Mouse (Mus musculus): ENCODE results near the gene Trmt10c. TPM values are rescaled to one million over a fixed set of nuclear protein-coding genes. Genes with fewer than 3 reads are reported as not detected.
A peak's percentile ranks its signal among the peaks of the same experiment; 100 is the strongest.
"Not testable (repeated sequence)": the region's sequence is repeated elsewhere in the genome, so short reads cannot be mapped to it uniquely, and the experiment has no call there.

Trmt10c gene
- polyA plus RNA-seq (2012; rRNA removed), result 2.1 TPM in 2 replicates

GRCm38 (mm10) chr16:56037138-56038010, at the start of gene Trmt10c:
TSS of gene Trmt10c (minus strand) at chr16:56037819.
- H3K4me3 ChIP-seq (replicated peaks; ENCODE audit: extremely low read depth, low read depth, low read length), result peak within 1 kb of the TSS; percentile 72
- WGBS, result under 1% methylated on average over 63 of the region's 63 CpGs
- peak; percentile 93 for DNase-seq
- peaks cover 4% of the 10 kb centered on the region for H3K4me1 ChIP-seq (ENCODE audit: control insufficient read depth, insufficient read depth, low read length)
- TF ChIP-seq CTCF (IDR thresholded peaks at IDR 0.05; ENCODE audit: insufficient read depth, low read length), result no peak
- peak; percentile 64 for TF ChIP-seq POLR2A (IDR thresholded peaks at IDR 0.05; ENCODE audit: borderline replicate concordance, extremely low read depth, low read depth, low read length)

- DNase-seq, result no peak
- Histone ChIP-seq H3K4me3 (replicated peaks; ENCODE audit: extremely low read depth, low read depth, low read length) (no peak overlapping the region), H3K4me1 (ENCODE audit: control insufficient read depth, insufficient read depth, low read length) (no peaks in the 10 kb centered on the region; the same call in 1 of the 2 replicates)
- 90% methylated on average over 2 of the region's 2 CpGs for WGBS
- TF ChIP-seq CTCF (IDR thresholded peaks at IDR 0.05; ENCODE audit: insufficient read depth, low read length) (no peak), POLR2A (IDR thresholded peaks at IDR 0.05; ENCODE audit: borderline replicate concordance, extremely low read depth, low read depth, low read length) (no peak)
Measured at GRCm38 (mm10) chr16:56086336-56086735, 48.7 kb upstream of the Trmt10c start.

- WGBS, result 70% methylated on average over 4 of the region's 4 CpGs
- H3K4me3 ChIP-seq (replicated peaks; ENCODE audit: extremely low read depth, low read depth, low read length), result no peak overlapping the region
- TF ChIP-seq POLR2A (IDR thresholded peaks at IDR 0.05; ENCODE audit: borderline replicate concordance, extremely low read depth, low read depth, low read length), result no peak
- DNase-seq, result no peak
- H3K4me1 ChIP-seq (ENCODE audit: control insufficient read depth, insufficient read depth, low read length), result no peaks in the 10 kb centered on the region; the same call in 1 of the 2 replicates
Measured at GRCm38 (mm10) chr16:56081691-56082090, 44.1 kb upstream of the Trmt10c start.

GRCm38 (mm10) chr16:56079419-56079818, 41.8 kb upstream of the Trmt10c start:
- TF ChIP-seq POLR2A (IDR thresholded peaks at IDR 0.05; ENCODE audit: borderline replicate concordance, extremely low read depth, low read depth, low read length), result no peak
- no peak for TF ChIP-seq CTCF (IDR thresholded peaks at IDR 0.05; ENCODE audit: insufficient read depth, low read length)
- 95% methylated on average over 1 of the region's 1 CpGs for WGBS

GRCm38 (mm10) chr16:56076121-56076869, 38.7 kb upstream of the Trmt10c start:
- TF ChIP-seq POLR2A (IDR thresholded peaks at IDR 0.05; ENCODE audit: borderline replicate concordance, extremely low read depth, low read depth, low read length) (no peak), CTCF (IDR thresholded peaks at IDR 0.05; ENCODE audit: insufficient read depth, low read length) (no peak)
- 7% methylated on average over 11 of the region's 11 CpGs for WGBS
- Histone ChIP-seq H3K4me1 (ENCODE audit: control insufficient read depth, insufficient read depth, low read length) (peaks cover 3% of the 10 kb centered on the region), H3K4me3 (replicated peaks; ENCODE audit: extremely low read depth, low read depth, low read length) (peak overlapping the region; percentile 83)
- no peak for DNase-seq

More at GRCm38 (mm10) chr16:56079419-56079818, 41.8 kb upstream of the Trmt10c start:
- DNase-seq, result no peak
- peaks cover 3% of the 10 kb centered on the region for H3K4me1 ChIP-seq (ENCODE audit: control insufficient read depth, insufficient read depth, low read length)
- no peak overlapping the region for H3K4me3 ChIP-seq (replicated peaks; ENCODE audit: extremely low read depth, low read depth, low read length)

- no peak for TF ChIP-seq CTCF (IDR thresholded peaks at IDR 0.05; ENCODE audit: insufficient read depth, low read length)
- peak; percentile 64; the same call in 1 of the 2 replicates for TF ChIP-seq POLR2A (IDR thresholded peaks at IDR 0.05; ENCODE audit: borderline replicate concordance, extremely low read depth, low read depth, low read length)
- peak; percentile 82 for DNase-seq
- Histone ChIP-seq H3K4me1 (ENCODE audit: control insufficient read depth, insufficient read depth, low read length) (peaks cover 3% of the 10 kb centered on the region), H3K4me3 (replicated peaks; ENCODE audit: extremely low read depth, low read depth, low read length) (peak overlapping the region; percentile 83)
- WGBS, result under 1% methylated on average over 52 of the region's 66 CpGs
Measured at GRCm38 (mm10) chr16:56075222-56076111, 37.8 kb upstream of the Trmt10c start.

- TF ChIP-seq POLR2A (IDR thresholded peaks at IDR 0.05; ENCODE audit: borderline replicate concordance, extremely low read depth, low read depth, low read length), result no peak
- TF ChIP-seq CTCF (IDR thresholded peaks at IDR 0.05; ENCODE audit: insufficient read depth, low read length), result no peak
- Histone ChIP-seq H3K4me3 (replicated peaks; ENCODE audit: extremely low read depth, low read depth, low read length) (no peak overlapping the region), H3K4me1 (ENCODE audit: control insufficient read depth, insufficient read depth, low read length) (peaks cover 3% of the 10 kb centered on the region)
- WGBS, result 65% methylated on average over 5 of the region's 5 CpGs
- DNase-seq, result no peak
Measured at GRCm38 (mm10) chr16:56074565-56074964, 36.9 kb upstream of the Trmt10c start.

- TF ChIP-seq CTCF (IDR thresholded peaks at IDR 0.05; ENCODE audit: insufficient read depth, low read length) (no peak), POLR2A (IDR thresholded peaks at IDR 0.05; ENCODE audit: borderline replicate concordance, extremely low read depth, low read depth, low read length) (no peak)
- DNase-seq, result no peak
- H3K4me3 ChIP-seq (replicated peaks; ENCODE audit: extremely low read depth, low read depth, low read length), result no peak overlapping the region
- peaks cover 3% of the 10 kb centered on the region for H3K4me1 ChIP-seq (ENCODE audit: control insufficient read depth, insufficient read depth, low read length)
- WGBS, result 93% methylated on average over 1 of the region's 1 CpGs
Measured at GRCm38 (mm10) chr16:56074122-56074521, 36.5 kb upstream of the Trmt10c start.

- H3K4me1 ChIP-seq (ENCODE audit: control insufficient read depth, insufficient read depth, low read length); H3K4me3 ChIP-seq (replicated peaks; ENCODE audit: extremely low read depth, low read depth, low read length); DNase-seq: not testable (repeated sequence)
- WGBS, result 88% methylated on average over 6 of the region's 6 CpGs
Measured at GRCm38 (mm10) chr16:56073150-56073549, 35.5 kb upstream of the Trmt10c start.
